Mouse (Mus musculus): ENCODE data around the gene Naaladl1. TPM values are rescaled to one million over a fixed set of nuclear protein-coding genes. Genes with fewer than 3 reads are reported as not detected.

Gene Naaladl1
- polyA plus RNA-seq, 1 experiment from 2014 or later = 0.17 TPM

DNA sequence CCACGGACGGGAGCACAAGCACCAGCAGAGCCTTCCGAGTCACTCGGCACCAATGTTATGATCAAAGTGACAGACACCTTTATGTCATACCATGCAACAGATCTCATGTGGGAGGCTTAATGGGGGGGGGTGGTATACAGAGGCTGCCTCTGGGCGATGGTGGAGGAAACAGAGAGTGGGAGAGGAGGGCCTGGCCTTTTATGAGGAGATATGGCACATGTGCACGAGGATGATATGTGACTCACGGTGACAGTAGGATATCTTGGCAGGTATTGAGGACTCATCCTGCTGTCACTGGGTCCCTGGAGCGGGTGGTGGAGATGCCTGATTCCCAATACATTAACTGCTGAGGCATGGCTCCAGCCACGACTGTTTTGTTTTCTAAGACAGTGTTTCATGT, 49.6 kb downstream of the Naaladl1 start:
- no peaks in the 10 kb centered on the region for H3K9me3 ChIP-seq (replicated peaks; ENCODE audit: low read length)
- H3K4me3 ChIP-seq (replicated peaks; ENCODE audit: low read depth, low read length) = no peak overlapping the region
- ATAC-seq (replicated peaks; ENCODE audit: low FRiP score, low read depth) = no peak
- no peak overlapping the region for H3K9ac ChIP-seq (ENCODE audit: low read depth, low read length)
- H3K27ac ChIP-seq = no peak overlapping the region
- H3K36me3 ChIP-seq (ENCODE audit: insufficient read depth, low read length) = no peaks in the 10 kb centered on the region
- peak; percentile 4 for DNase-seq (ENCODE audit: low spot score)
- H3K27me3 ChIP-seq (ENCODE audit: insufficient read depth, low read length) = no peaks in the 10 kb centered on the region
- WGBS = 58% methylated on average over 9 of the region's 9 CpGs
- no peak for TF ChIP-seq CTCF (IDR thresholded peaks at IDR 0.05; ENCODE audit: low read depth)
- no peaks in the 10 kb centered on the region for H3K4me1 ChIP-seq (replicated peaks; ENCODE audit: insufficient read depth, low read length)
- no peak overlapping the region for H3K4me2 ChIP-seq (ENCODE audit: low read length)

GRCm38 (mm10) chr19:6156372-6156771, 50.8 kb downstream of the Naaladl1 start:
- H3K9ac ChIP-seq (ENCODE audit: low read depth, low read length) = no peak overlapping the region
- H3K27me3 ChIP-seq (ENCODE audit: insufficient read depth, low read length) = no peaks in the 10 kb centered on the region
- peak; percentile 52; the same call in 1 of the 2 replicates for ATAC-seq (replicated peaks; ENCODE audit: low FRiP score, low read depth)
- H3K9me3 ChIP-seq (replicated peaks; ENCODE audit: low read length) = no peaks in the 10 kb centered on the region
- no peaks in the 10 kb centered on the region for H3K36me3 ChIP-seq (ENCODE audit: insufficient read depth, low read length)
- DNase-seq (ENCODE audit: low spot score) = no peak
- WGBS = 57% methylated on average over 8 of the region's 8 CpGs
- H3K4me1 ChIP-seq (replicated peaks; ENCODE audit: insufficient read depth, low read length) = no peaks in the 10 kb centered on the region
- no peak overlapping the region for H3K4me3 ChIP-seq (replicated peaks; ENCODE audit: low read depth, low read length)
- no peak overlapping the region for H3K4me2 ChIP-seq (ENCODE audit: low read length)
- peak; percentile 44 for TF ChIP-seq CTCF (IDR thresholded peaks at IDR 0.05; ENCODE audit: low read depth)
- no peak overlapping the region for H3K27ac ChIP-seq

- ATAC-seq (replicated peaks; ENCODE audit: low FRiP score, low read depth) (no peak), DNase-seq (ENCODE audit: low spot score) (peak; percentile 2)
- TF ChIP-seq CTCF (IDR thresholded peaks at IDR 0.05; ENCODE audit: low read depth) = no peak
- 57% methylated on average over 6 of the region's 6 CpGs for WGBS
- no peak overlapping the region for H3K9ac ChIP-seq (ENCODE audit: low read depth, low read length)
- no peak overlapping the region for H3K4me3 ChIP-seq (replicated peaks; ENCODE audit: low read depth, low read length)
- H3K36me3 ChIP-seq (ENCODE audit: insufficient read depth, low read length) = no peaks in the 10 kb centered on the region
- H3K4me1 ChIP-seq (replicated peaks; ENCODE audit: insufficient read depth, low read length) = no peaks in the 10 kb centered on the region
- no peak overlapping the region for H3K27ac ChIP-seq
- no peak overlapping the region for H3K4me2 ChIP-seq (ENCODE audit: low read length)
- no peaks in the 10 kb centered on the region for H3K9me3 ChIP-seq (replicated peaks; ENCODE audit: low read length)
- no peaks in the 10 kb centered on the region for H3K27me3 ChIP-seq (ENCODE audit: insufficient read depth, low read length)
Measured at GRCm38 (mm10) chr19:6157220-6157619, 51.6 kb downstream of the Naaladl1 start.

DNA sequence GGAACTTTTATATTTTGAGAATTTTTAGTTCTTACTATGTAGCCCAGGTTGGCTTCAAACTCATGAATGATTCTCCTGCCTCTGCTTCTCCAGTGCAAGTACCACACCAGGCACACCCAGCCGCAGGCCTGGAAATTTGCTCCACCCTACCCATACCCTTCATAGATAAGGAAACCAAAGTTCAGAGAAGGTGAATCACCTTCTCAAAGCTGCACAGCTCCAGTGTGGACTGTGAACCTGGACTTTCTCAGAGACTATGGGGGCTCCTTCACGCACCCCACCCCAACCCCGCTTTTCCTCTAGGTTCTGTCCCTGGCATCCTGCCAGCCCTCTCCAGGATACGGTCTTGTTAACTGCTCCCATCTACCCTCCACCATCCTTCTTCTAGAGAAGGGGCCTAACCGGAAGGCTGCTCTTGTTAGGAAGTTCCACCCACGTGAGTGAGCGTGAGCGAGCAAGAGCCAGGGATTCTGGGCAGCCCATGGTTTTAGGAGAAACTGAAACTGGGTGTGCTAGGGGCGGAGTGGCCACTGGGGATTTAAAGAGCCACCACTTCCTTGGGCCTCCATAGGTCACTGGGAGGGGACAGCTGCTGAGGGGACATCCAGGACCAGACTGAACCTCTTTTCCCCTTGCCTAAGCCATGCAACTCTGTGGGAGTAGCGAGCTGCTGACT, 58.4 kb downstream of the Naaladl1 start:
- Histone ChIP-seq H3K4me1 (replicated peaks; ENCODE audit: insufficient read depth, low read length) (no peaks in the 10 kb centered on the region), H3K9me3 (replicated peaks; ENCODE audit: low read length) (no peaks in the 10 kb centered on the region), H3K27ac (no peak overlapping the region), H3K4me2 (ENCODE audit: low read length) (peak overlapping the region; percentile 13; the same call in 1 of the 2 replicates), H3K36me3 (ENCODE audit: insufficient read depth, low read length) (no peaks in the 10 kb centered on the region), H3K4me3 (replicated peaks; ENCODE audit: low read depth, low read length) (no peak overlapping the region), H3K9ac (ENCODE audit: low read depth, low read length) (no peak overlapping the region), H3K27me3 (ENCODE audit: insufficient read depth, low read length) (no peaks in the 10 kb centered on the region)
- DNase-seq (ENCODE audit: low spot score) (peak; percentile 31), ATAC-seq (replicated peaks; ENCODE audit: low FRiP score, low read depth) (no peak)
- TF ChIP-seq CTCF (IDR thresholded peaks at IDR 0.05; ENCODE audit: low read depth) = no peak
- 57% methylated on average over 10 of the region's 10 CpGs for WGBS

Other genes starting within 250 kb of the Naaladl1 start
- gene Frmd8, start 230.5 kb upstream of the Naaladl1 start, polyA plus RNA-seq (2015; fragmentation: Nextera tagmentation; extraction: Ambion mirVana) = 31.6 and 35.9 TPM in 2 replicates
- gene Slc25a45, start 228.0 kb upstream of the Naaladl1 start, polyA plus RNA-seq (2015; fragmentation: Nextera tagmentation; extraction: Ambion mirVana) = 19.9 and 24.5 TPM in 2 replicates
- gene Tigd3, start 211.6 kb upstream of the Naaladl1 start, polyA plus RNA-seq (2015; fragmentation: Nextera tagmentation; extraction: Ambion mirVana) = 2.9 and 3.6 TPM in 2 replicates
- 108 and 109 TPM in 2 replicates for gene Dpf2, start 192.8 kb upstream of the Naaladl1 start, polyA plus RNA-seq (2015; fragmentation: Nextera tagmentation; extraction: Ambion mirVana)
- gene Cdc42ep2, start 181.0 kb upstream of the Naaladl1 start, polyA plus RNA-seq (2015; fragmentation: Nextera tagmentation; extraction: Ambion mirVana) = 13.2 and 14.2 TPM in 2 replicates
- gene Pola2, start 141.6 kb upstream of the Naaladl1 start, polyA plus RNA-seq (2015; fragmentation: Nextera tagmentation; extraction: Ambion mirVana) = 39.8 and 40.6 TPM in 2 replicates
- gene Slc22a20, start 119.6 kb upstream of the Naaladl1 start, polyA plus RNA-seq (2015; fragmentation: Nextera tagmentation; extraction: Ambion mirVana) = not detected in 2 replicates
- gene Capn1, start 89.9 kb upstream of the Naaladl1 start, polyA plus RNA-seq (2015; fragmentation: Nextera tagmentation; extraction: Ambion mirVana) = 12.9 and 13.5 TPM in 2 replicates
- 25.0 and 26.8 TPM in 2 replicates for gene Syvn1, start 59.2 kb upstream of the Naaladl1 start, polyA plus RNA-seq (2015; fragmentation: Nextera tagmentation; extraction: Ambion mirVana)
- gene Mrpl49, start 48.0 kb upstream of the Naaladl1 start, polyA plus RNA-seq (2015; fragmentation: Nextera tagmentation; extraction: Ambion mirVana) = 66.2 and 69.0 TPM in 2 replicates
- gene Fau, start 47.9 kb upstream of the Naaladl1 start, polyA plus RNA-seq (2015; fragmentation: Nextera tagmentation; extraction: Ambion mirVana) = 940 and 1,050 TPM in 2 replicates
- 42.3 and 47.6 TPM in 2 replicates for gene Znhit2, start 44.6 kb upstream of the Naaladl1 start, polyA plus RNA-seq (2015; fragmentation: Nextera tagmentation; extraction: Ambion mirVana)
- 17.0 and 19.1 TPM in 2 replicates for gene Tm7sf2, start 37.4 kb upstream of the Naaladl1 start, polyA plus RNA-seq (2015; fragmentation: Nextera tagmentation; extraction: Ambion mirVana)
- gene Vps51, start 28.6 kb upstream of the Naaladl1 start, polyA plus RNA-seq (2015; fragmentation: Nextera tagmentation; extraction: Ambion mirVana) = 57.8 and 61.4 TPM in 2 replicates
- gene Tmem262, start 25.7 kb upstream of the Naaladl1 start, polyA plus RNA-seq (2015; fragmentation: Nextera tagmentation; extraction: Ambion mirVana) = not detected in 2 replicates
- gene Gm28374, start 23.5 kb upstream of the Naaladl1 start, polyA plus RNA-seq (2015; fragmentation: Nextera tagmentation; extraction: Ambion mirVana) = 0.70 and 0.84 TPM in 2 replicates
- gene Zfpl1, start 20.8 kb upstream of the Naaladl1 start, polyA plus RNA-seq (2015; fragmentation: Nextera tagmentation; extraction: Ambion mirVana) = 71.7 and 74.3 TPM in 2 replicates
- gene Cdca5, start 20.8 kb upstream of the Naaladl1 start, polyA plus RNA-seq (2015; fragmentation: Nextera tagmentation; extraction: Ambion mirVana) = 16.1 and 19.4 TPM in 2 replicates
- 0.17 TPM in 1 of 2 replicates, not detected in the other for gene AC131692.1, start 11.4 kb upstream of the Naaladl1 start, polyA plus RNA-seq (2015; fragmentation: Nextera tagmentation; extraction: Ambion mirVana)
- gene Sac3d1, start 12.9 kb downstream of the Naaladl1 start, polyA plus RNA-seq (2015; fragmentation: Nextera tagmentation; extraction: Ambion mirVana) = 32.0 and 35.9 TPM in 2 replicates
- gene Snx15, start 22.5 kb downstream of the Naaladl1 start, polyA plus RNA-seq (2015; fragmentation: Nextera tagmentation; extraction: Ambion mirVana) = 26.5 and 30.0 TPM in 2 replicates
- gene Batf2, start 35.2 kb downstream of the Naaladl1 start, polyA plus RNA-seq (2015; fragmentation: Nextera tagmentation; extraction: Ambion mirVana) = 0.38 and 0.49 TPM in 2 replicates
- 96.1 and 103 TPM in 2 replicates for gene Arl2, start 35.8 kb downstream of the Naaladl1 start, polyA plus RNA-seq (2015; fragmentation: Nextera tagmentation; extraction: Ambion mirVana)
- gene Majin, start 78.6 kb downstream of the Naaladl1 start, polyA plus RNA-seq (2015; fragmentation: Nextera tagmentation; extraction: Ambion mirVana) = not detected in 2 replicates
- gene Gpha2, start 120.6 kb downstream of the Naaladl1 start, polyA plus RNA-seq (2015; fragmentation: Nextera tagmentation; extraction: Ambion mirVana) = 1.6 and 2.1 TPM in 2 replicates
- 19.9 and 20.4 TPM in 2 replicates for gene Ppp2r5b, start 130.1 kb downstream of the Naaladl1 start, polyA plus RNA-seq (2015; fragmentation: Nextera tagmentation; extraction: Ambion mirVana)
- gene Atg2a, start 135.9 kb downstream of the Naaladl1 start, polyA plus RNA-seq (2015; fragmentation: Nextera tagmentation; extraction: Ambion mirVana) = 7.0 and 7.8 TPM in 2 replicates
- gene Ehd1, start 170.9 kb downstream of the Naaladl1 start, polyA plus RNA-seq (2015; fragmentation: Nextera tagmentation; extraction: Ambion mirVana) = 64.2 and 73.4 TPM in 2 replicates
- gene Cdc42bpg, start 200.7 kb downstream of the Naaladl1 start, polyA plus RNA-seq (2015; fragmentation: Nextera tagmentation; extraction: Ambion mirVana) = 1.0 TPM in 2 replicates
- gene Men1, start 229.2 kb downstream of the Naaladl1 start, polyA plus RNA-seq (2015; fragmentation: Nextera tagmentation; extraction: Ambion mirVana) = 51.9 and 54.6 TPM in 2 replicates
- 12.2 and 13.5 TPM in 2 replicates for gene Map4k2, start 235.4 kb downstream of the Naaladl1 start, polyA plus RNA-seq (2015; fragmentation: Nextera tagmentation; extraction: Ambion mirVana)